Mouse (Mus musculus): ENCODE measurements around the gene Ppp3ca. TPM values are rescaled to one million over a fixed set of nuclear protein-coding genes. Genes with fewer than 3 reads are reported as not detected.
A peak's percentile ranks its signal among the peaks of the same experiment; 100 is the strongest.

The Ppp3ca gene
- polyA plus RNA-seq, 1 experiment from 2014 or later, result 145 TPM

DNA sequence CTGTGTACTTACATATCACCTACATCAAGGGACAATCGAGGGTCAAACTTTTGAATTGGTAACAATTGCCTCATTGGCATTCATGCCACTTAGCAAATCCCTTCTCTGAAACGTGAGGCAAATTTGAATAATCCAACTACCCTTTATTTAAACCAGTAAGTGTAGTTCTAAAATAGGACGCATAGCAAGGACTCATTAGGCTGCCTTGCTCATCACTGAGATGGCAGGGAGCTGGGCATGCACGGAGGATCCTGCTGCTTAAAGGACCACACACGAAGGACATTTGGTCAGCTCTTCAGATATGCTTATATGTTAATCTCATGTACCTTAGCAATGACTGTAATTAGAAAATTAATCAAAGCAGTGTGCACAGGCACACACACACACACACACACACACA, 204.6 kb downstream of the Ppp3ca start:
- 0 out of 2 replicates have a peak, but pooled peaks cover 15% of the 10 kb centered on the region for H3K4me1 ChIP-seq (ENCODE audit: control insufficient read depth, insufficient read depth, low read length)
- H3K27me3 ChIP-seq (ENCODE audit: control insufficient read depth, insufficient read depth, low read length), result no peaks in the 10 kb centered on the region
- ATAC-seq (ENCODE audit: low FRiP score, low TSS enrichment) (0 out of 2 replicates have a peak, but pooled peaks have one; percentile 34), DNase-seq (peak; percentile 18)
- no peaks in the 10 kb centered on the region for H3K36me3 ChIP-seq (ENCODE audit: control insufficient read depth, insufficient read depth, low read length)
- no peak overlapping the region for H3K9ac ChIP-seq (replicated peaks; ENCODE audit: low read length)
- H3K4me3 ChIP-seq (replicated peaks; ENCODE audit: low read depth, low read length), result no peak overlapping the region
- WGBS, result 20% methylated on average over 5 of the region's 5 CpGs
- no peaks in the 10 kb centered on the region for H3K9me3 ChIP-seq (ENCODE audit: control insufficient read depth, low read length)
- 0 out of 2 replicates have a peak overlapping the region, but pooled peaks have one; percentile 13 for H3K27ac ChIP-seq (replicated peaks; ENCODE audit: low read depth, low read length)
- H3K4me2 ChIP-seq (ENCODE audit: low read length), result no peak overlapping the region

GRCm38 (mm10) chr3:136887741-136888140, 217.8 kb downstream of the Ppp3ca start:
- no peaks in the 10 kb centered on the region for H3K27me3 ChIP-seq (ENCODE audit: control insufficient read depth, insufficient read depth, low read length)
- 0 out of 2 replicates have a peak, but pooled peaks cover 5% of the 10 kb centered on the region for H3K36me3 ChIP-seq (ENCODE audit: control insufficient read depth, insufficient read depth, low read length)
- H3K4me3 ChIP-seq (replicated peaks; ENCODE audit: low read depth, low read length), result no peak overlapping the region
- no peak overlapping the region for H3K27ac ChIP-seq (replicated peaks; ENCODE audit: low read depth, low read length)
- H3K4me2 ChIP-seq (ENCODE audit: low read length), result no peak overlapping the region
- no peak for ATAC-seq (ENCODE audit: low FRiP score, low TSS enrichment)
- no peak for DNase-seq
- WGBS, result 91% methylated on average over 9 of the region's 9 CpGs
- no peaks in the 10 kb centered on the region for H3K4me1 ChIP-seq (ENCODE audit: control insufficient read depth, insufficient read depth, low read length)
- no peak overlapping the region for H3K9ac ChIP-seq (replicated peaks; ENCODE audit: low read length)
- H3K9me3 ChIP-seq (ENCODE audit: control insufficient read depth, low read length), result no peaks in the 10 kb centered on the region

DNA sequence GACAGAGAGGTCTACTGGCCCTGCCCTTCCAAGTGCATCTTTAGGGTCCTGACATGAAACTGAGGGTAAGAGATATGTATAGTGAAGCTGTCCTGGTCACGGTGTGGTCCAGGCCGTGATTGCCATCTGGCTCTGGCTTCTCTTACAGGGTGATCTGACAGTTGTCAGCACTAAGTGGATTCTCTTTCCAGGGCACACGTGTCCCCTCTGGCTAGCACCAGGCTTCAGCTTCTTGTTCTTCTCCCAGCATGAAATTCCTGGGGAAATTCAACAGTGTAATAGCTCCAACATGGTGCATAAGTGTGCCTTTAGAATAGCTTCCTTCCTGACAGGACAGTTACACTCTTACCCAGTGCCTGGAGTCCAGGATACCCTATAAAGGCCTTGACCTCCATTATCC, 222.2 kb downstream of the Ppp3ca start:
- Histone ChIP-seq H3K36me3 (ENCODE audit: control insufficient read depth, insufficient read depth, low read length) (0 out of 2 replicates have a peak, but pooled peaks cover 14% of the 10 kb centered on the region), H3K4me1 (ENCODE audit: control insufficient read depth, insufficient read depth, low read length) (peaks cover 10% of the 10 kb centered on the region; the same call in 1 of the 2 replicates), H3K27ac (replicated peaks; ENCODE audit: low read depth, low read length) (no peak overlapping the region), H3K4me2 (ENCODE audit: low read length) (no peak overlapping the region), H3K27me3 (ENCODE audit: control insufficient read depth, insufficient read depth, low read length) (no peaks in the 10 kb centered on the region), H3K9me3 (ENCODE audit: control insufficient read depth, low read length) (no peaks in the 10 kb centered on the region), H3K9ac (replicated peaks; ENCODE audit: low read length) (no peak overlapping the region), H3K4me3 (replicated peaks; ENCODE audit: low read depth, low read length) (no peak overlapping the region)
- WGBS, result 67% methylated on average over 3 of the region's 3 CpGs
- DNase-seq (no peak), ATAC-seq (ENCODE audit: low FRiP score, low TSS enrichment) (no peak)

- DNase-seq, result peak; percentile 57
- Histone ChIP-seq H3K27me3 (ENCODE audit: control insufficient read depth, insufficient read depth, low read length) (no peaks in the 10 kb centered on the region), H3K4me1 (ENCODE audit: control insufficient read depth, insufficient read depth, low read length) (peaks cover 10% of the 10 kb centered on the region; the same call in 1 of the 2 replicates), H3K4me2 (ENCODE audit: low read length) (peak overlapping the region; percentile 19), H3K9me3 (ENCODE audit: control insufficient read depth, low read length) (no peaks in the 10 kb centered on the region), H3K9ac (replicated peaks; ENCODE audit: low read length) (no peak overlapping the region), H3K27ac (replicated peaks; ENCODE audit: low read depth, low read length) (peak overlapping the region; percentile 17), H3K36me3 (ENCODE audit: control insufficient read depth, insufficient read depth, low read length) (0 out of 2 replicates have a peak, but pooled peaks cover 14% of the 10 kb centered on the region), H3K4me3 (replicated peaks; ENCODE audit: low read depth, low read length) (no peak overlapping the region)
- 18% methylated on average over 18 of the region's 18 CpGs for WGBS
- ATAC-seq (ENCODE audit: low FRiP score, low TSS enrichment), result peak; percentile 40; the same call in 1 of the 2 replicates
Observed at GRCm38 (mm10) chr3:136893596-136894402, 223.9 kb downstream of the Ppp3ca start.

DNA sequence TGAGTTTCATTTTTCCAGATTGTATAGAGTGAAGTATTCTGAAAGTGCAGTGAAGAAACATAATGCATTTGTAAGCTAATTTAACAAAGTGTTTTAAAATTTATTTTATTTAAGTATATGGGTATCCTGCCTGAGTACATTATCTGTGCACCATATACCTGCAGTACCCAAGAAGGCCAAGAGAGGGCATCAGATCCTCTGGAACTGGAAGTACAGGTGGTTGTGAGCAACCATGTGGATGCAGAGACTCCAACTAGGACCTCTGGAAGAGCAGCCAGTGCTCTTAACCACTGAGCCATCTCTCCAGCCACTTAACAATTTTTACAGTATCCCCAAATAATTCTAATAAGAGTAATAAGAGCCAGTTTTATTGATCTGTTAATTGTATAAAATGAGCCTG, 225.6 kb downstream of the Ppp3ca start:
- H3K4me3 ChIP-seq (replicated peaks; ENCODE audit: low read depth, low read length), result no peak overlapping the region
- H3K9ac ChIP-seq (replicated peaks; ENCODE audit: low read length), result no peak overlapping the region
- H3K4me2 ChIP-seq (ENCODE audit: low read length), result no peak overlapping the region
- H3K27me3 ChIP-seq (ENCODE audit: control insufficient read depth, insufficient read depth, low read length), result no peaks in the 10 kb centered on the region
- H3K27ac ChIP-seq (replicated peaks; ENCODE audit: low read depth, low read length), result no peak overlapping the region
- H3K36me3 ChIP-seq (ENCODE audit: control insufficient read depth, insufficient read depth, low read length), result 0 out of 2 replicates have a peak, but pooled peaks cover 14% of the 10 kb centered on the region
- DNase-seq (no peak), ATAC-seq (ENCODE audit: low FRiP score, low TSS enrichment) (no peak)
- no peaks in the 10 kb centered on the region for H3K9me3 ChIP-seq (ENCODE audit: control insufficient read depth, low read length)
- H3K4me1 ChIP-seq (ENCODE audit: control insufficient read depth, insufficient read depth, low read length), result peaks cover 10% of the 10 kb centered on the region; the same call in 1 of the 2 replicates

DNA sequence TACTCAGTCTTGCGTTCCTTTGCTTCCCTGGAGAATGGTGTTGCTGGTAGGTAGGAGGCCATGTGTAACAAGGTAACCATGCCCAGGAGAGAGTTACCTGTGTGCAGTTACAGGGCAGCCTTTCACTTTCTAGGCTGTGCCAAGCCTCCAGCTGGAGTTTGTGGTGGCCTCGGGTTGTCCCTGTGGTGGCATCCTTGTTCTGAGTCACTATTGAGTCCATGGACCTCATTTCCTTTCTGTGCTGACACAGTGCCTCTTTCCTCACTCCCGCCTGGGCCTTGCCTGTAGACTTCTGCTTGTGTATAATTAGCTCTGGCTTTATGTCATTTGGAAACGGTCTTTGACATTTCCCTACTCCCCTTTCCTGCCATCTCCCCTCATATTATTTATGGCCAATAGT, 226.4 kb downstream of the Ppp3ca start:
- DNase-seq, result no peak
- H3K9me3 ChIP-seq (ENCODE audit: control insufficient read depth, low read length), result no peaks in the 10 kb centered on the region
- no peak overlapping the region for H3K4me3 ChIP-seq (replicated peaks; ENCODE audit: low read depth, low read length)
- H3K27ac ChIP-seq (replicated peaks; ENCODE audit: low read depth, low read length), result no peak overlapping the region
- 0 out of 2 replicates have a peak, but pooled peaks cover 14% of the 10 kb centered on the region for H3K36me3 ChIP-seq (ENCODE audit: control insufficient read depth, insufficient read depth, low read length)
- no peak overlapping the region for H3K9ac ChIP-seq (replicated peaks; ENCODE audit: low read length)
- ATAC-seq (ENCODE audit: low FRiP score, low TSS enrichment), result no peak
- H3K4me2 ChIP-seq (ENCODE audit: low read length), result no peak overlapping the region
- H3K4me1 ChIP-seq (ENCODE audit: control insufficient read depth, insufficient read depth, low read length), result peaks cover 10% of the 10 kb centered on the region; the same call in 1 of the 2 replicates
- 96% methylated on average over 4 of the region's 4 CpGs for WGBS
- no peaks in the 10 kb centered on the region for H3K27me3 ChIP-seq (ENCODE audit: control insufficient read depth, insufficient read depth, low read length)

- no peaks in the 10 kb centered on the region for H3K27me3 ChIP-seq (ENCODE audit: control insufficient read depth, insufficient read depth, low read length)
- no peak overlapping the region for H3K27ac ChIP-seq (replicated peaks; ENCODE audit: low read depth, low read length)
- no peak overlapping the region for H3K4me2 ChIP-seq (ENCODE audit: low read length)
- H3K36me3 ChIP-seq (ENCODE audit: control insufficient read depth, insufficient read depth, low read length), result peaks cover 21% of the 10 kb centered on the region
- no peak overlapping the region for H3K4me3 ChIP-seq (replicated peaks; ENCODE audit: low read depth, low read length)
- H3K4me1 ChIP-seq (ENCODE audit: control insufficient read depth, insufficient read depth, low read length), result 0 out of 2 replicates have a peak, but pooled peaks cover 3% of the 10 kb centered on the region
- no peaks in the 10 kb centered on the region for H3K9me3 ChIP-seq (ENCODE audit: control insufficient read depth, low read length)
- 52% methylated on average over 2 of the region's 2 CpGs for WGBS
- ATAC-seq (ENCODE audit: low FRiP score, low TSS enrichment), result no peak
- no peak for DNase-seq
- no peak overlapping the region for H3K9ac ChIP-seq (replicated peaks; ENCODE audit: low read length)
Observed at GRCm38 (mm10) chr3:136899744-136900143, 229.8 kb downstream of the Ppp3ca start.

DNA sequence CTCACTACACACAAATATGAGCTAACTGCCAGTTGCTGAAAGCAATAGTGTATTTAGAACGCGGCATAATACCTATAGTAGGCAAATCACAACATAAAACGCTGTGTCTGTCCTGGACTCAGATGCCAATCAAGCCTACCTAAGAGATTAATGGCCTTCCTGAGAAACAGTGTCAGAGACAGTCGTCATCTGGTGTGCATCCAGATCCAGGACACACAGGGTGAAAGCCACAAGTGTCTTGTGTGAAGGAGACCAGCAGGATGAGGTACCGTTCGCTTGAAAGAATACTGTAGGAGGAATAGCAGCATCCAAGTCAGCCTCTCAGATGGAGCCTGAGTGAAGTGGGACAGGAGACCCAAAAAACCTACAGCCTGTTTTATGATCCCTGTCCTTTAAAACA, 231.1 kb downstream of the Ppp3ca start:
- WGBS, result 91% methylated on average over 6 of the region's 6 CpGs
- H3K27me3 ChIP-seq (ENCODE audit: control insufficient read depth, insufficient read depth, low read length), result no peaks in the 10 kb centered on the region

GRCm38 (mm10) chr3:136902776-136903175, 232.9 kb downstream of the Ppp3ca start:
- no peak overlapping the region for H3K9ac ChIP-seq (replicated peaks; ENCODE audit: low read length)
- WGBS, result 80% methylated on average over 18 of the region's 18 CpGs
- H3K4me2 ChIP-seq (ENCODE audit: low read length), result no peak overlapping the region
- H3K9me3 ChIP-seq (ENCODE audit: control insufficient read depth, low read length), result no peaks in the 10 kb centered on the region
- DNase-seq (no peak), ATAC-seq (ENCODE audit: low FRiP score, low TSS enrichment) (no peak)
- H3K27ac ChIP-seq (replicated peaks; ENCODE audit: low read depth, low read length), result no peak overlapping the region
- H3K27me3 ChIP-seq (ENCODE audit: control insufficient read depth, insufficient read depth, low read length), result no peaks in the 10 kb centered on the region
- H3K4me1 ChIP-seq (ENCODE audit: control insufficient read depth, insufficient read depth, low read length), result no peaks in the 10 kb centered on the region
- no peak overlapping the region for H3K4me3 ChIP-seq (replicated peaks; ENCODE audit: low read depth, low read length)
- H3K36me3 ChIP-seq (ENCODE audit: control insufficient read depth, insufficient read depth, low read length), result peaks cover 12% of the 10 kb centered on the region

More for the DNA sequence above, 231.1 kb downstream of the Ppp3ca start:
- Histone ChIP-seq H3K36me3 (ENCODE audit: control insufficient read depth, insufficient read depth, low read length) (peaks cover 16% of the 10 kb centered on the region), H3K4me1 (ENCODE audit: control insufficient read depth, insufficient read depth, low read length) (0 out of 2 replicates have a peak, but pooled peaks cover 3% of the 10 kb centered on the region), H3K9ac (replicated peaks; ENCODE audit: low read length) (no peak overlapping the region), H3K4me3 (replicated peaks; ENCODE audit: low read depth, low read length) (no peak overlapping the region), H3K4me2 (ENCODE audit: low read length) (no peak overlapping the region), H3K9me3 (ENCODE audit: control insufficient read depth, low read length) (no peaks in the 10 kb centered on the region), H3K27ac (replicated peaks; ENCODE audit: low read depth, low read length) (no peak overlapping the region)
- DNase-seq (no peak), ATAC-seq (ENCODE audit: low FRiP score, low TSS enrichment) (no peak)

Data from midbrain, embryonic 14.5 days (tissue).